Mouse (Mus musculus): Measurements from ENCODE around the gene Dus1l. TPM values are rescaled to one million over a fixed set of nuclear protein-coding genes. Genes with fewer than 3 reads are reported as not detected.

Dus1l gene
- total and polyA plus RNA-seq, 2 experiments from 2014 or later = 38.4 to 46.4 TPM

- Histone ChIP-seq H3K4me1 (ENCODE audit: insufficient read depth, low read length) (peaks cover 24% of the 10 kb centered on the region), H3K36me3 (ENCODE audit: insufficient read depth, low read length) (peaks cover 55% of the 10 kb centered on the region), H3K9me3 (ENCODE audit: low read length) (no peaks in the 10 kb centered on the region), H3K4me2 (ENCODE audit: low read depth, low read length, poor library complexity, severe bottlenecking) (peak overlapping the region; percentile 93), H3K4me3 (ENCODE audit: low read depth, low read length) (peak overlapping the region; percentile 93), H3K27me3 (ENCODE audit: insufficient read depth, low read length) (no peaks in the 10 kb centered on the region), H3K9ac (replicated peaks; ENCODE audit: low read length, poor library complexity, severe bottlenecking) (peak overlapping the region; percentile 95), H3K27ac (ENCODE audit: low read depth, low read length) (no peak overlapping the region)
- ATAC-seq (ENCODE audit: low FRiP score) (no peak), DNase-seq (ENCODE audit: low spot score) (no peak)
- 74% methylated on average over 14 of the region's 14 CpGs for WGBS
- TF ChIP-seq CTCF (IDR thresholded peaks at IDR 0.05) = no peak
Observed at GRCm38 (mm10) chr11:120821076-120821922, 25.1 kb upstream of the Dus1l start.

- Histone ChIP-seq H3K4me3 (ENCODE audit: low read depth, low read length) (no peak overlapping the region), H3K9ac (replicated peaks; ENCODE audit: low read length, poor library complexity, severe bottlenecking) (no peak overlapping the region), H3K4me2 (ENCODE audit: low read depth, low read length, poor library complexity, severe bottlenecking) (peak overlapping the region; percentile 93), H3K27ac (ENCODE audit: low read depth, low read length) (no peak overlapping the region), H3K4me1 (ENCODE audit: insufficient read depth, low read length) (peaks cover 23% of the 10 kb centered on the region), H3K27me3 (ENCODE audit: insufficient read depth, low read length) (no peaks in the 10 kb centered on the region), H3K9me3 (ENCODE audit: low read length) (no peaks in the 10 kb centered on the region), H3K36me3 (ENCODE audit: insufficient read depth, low read length) (peaks cover 60% of the 10 kb centered on the region)
- peak; percentile 25 for DNase-seq (ENCODE audit: low spot score)
- WGBS = 86% methylated on average over 14 of the region's 14 CpGs
- ATAC-seq (ENCODE audit: low FRiP score) = no peak
- TF ChIP-seq CTCF (IDR thresholded peaks at IDR 0.05) = no peak
Observed at GRCm38 (mm10) chr11:120820546-120820945, 24.3 kb upstream of the Dus1l start.

- H3K4me1 ChIP-seq (ENCODE audit: insufficient read depth, low read length) = peaks cover 17% of the 10 kb centered on the region
- H3K27ac ChIP-seq (ENCODE audit: low read depth, low read length) = no peak overlapping the region
- WGBS = 90% methylated on average over 6 of the region's 6 CpGs
- H3K27me3 ChIP-seq (ENCODE audit: insufficient read depth, low read length) = no peaks in the 10 kb centered on the region
- no peak overlapping the region for H3K9ac ChIP-seq (replicated peaks; ENCODE audit: low read length, poor library complexity, severe bottlenecking)
- peaks cover 70% of the 10 kb centered on the region for H3K36me3 ChIP-seq (ENCODE audit: insufficient read depth, low read length)
- H3K4me2 ChIP-seq (ENCODE audit: low read depth, low read length, poor library complexity, severe bottlenecking) = no peak overlapping the region
- ATAC-seq (ENCODE audit: low FRiP score) = no peak
- no peak overlapping the region for H3K4me3 ChIP-seq (ENCODE audit: low read depth, low read length)
- TF ChIP-seq CTCF (IDR thresholded peaks at IDR 0.05) = no peak
- DNase-seq (ENCODE audit: low spot score) = no peak
- H3K9me3 ChIP-seq (ENCODE audit: low read length) = no peaks in the 10 kb centered on the region
Observed at GRCm38 (mm10) chr11:120819556-120819955, 23.4 kb upstream of the Dus1l start.

- TF ChIP-seq CTCF (IDR thresholded peaks at IDR 0.05) = no peak
- no peak overlapping the region for H3K4me3 ChIP-seq (ENCODE audit: low read depth, low read length)
Observed at GRCm38 (mm10) chr11:120818251-120818650, 22.0 kb upstream of the Dus1l start.

GRCm38 (mm10) chr11:120817358-120817757 lies 21.2 kb upstream of the Dus1l start:
- H3K4me3 ChIP-seq (ENCODE audit: low read depth, low read length) = no peak overlapping the region
- no peak for TF ChIP-seq CTCF (IDR thresholded peaks at IDR 0.05)
- peaks cover 92% of the 10 kb centered on the region for H3K36me3 ChIP-seq (ENCODE audit: insufficient read depth, low read length)
- no peak overlapping the region for H3K27ac ChIP-seq (ENCODE audit: low read depth, low read length)
- ATAC-seq (ENCODE audit: low FRiP score) = no peak
- WGBS = 98% methylated on average over 6 of the region's 6 CpGs
- peaks cover 11% of the 10 kb centered on the region for H3K4me1 ChIP-seq (ENCODE audit: insufficient read depth, low read length)
- H3K4me2 ChIP-seq (ENCODE audit: low read depth, low read length, poor library complexity, severe bottlenecking) = no peak overlapping the region
- H3K9me3 ChIP-seq (ENCODE audit: low read length) = no peaks in the 10 kb centered on the region
- no peak overlapping the region for H3K9ac ChIP-seq (replicated peaks; ENCODE audit: low read length, poor library complexity, severe bottlenecking)
- DNase-seq (ENCODE audit: low spot score) = no peak
- H3K27me3 ChIP-seq (ENCODE audit: insufficient read depth, low read length) = no peaks in the 10 kb centered on the region

More at GRCm38 (mm10) chr11:120818251-120818650, 22.0 kb upstream of the Dus1l start:
- Histone ChIP-seq H3K9ac (replicated peaks; ENCODE audit: low read length, poor library complexity, severe bottlenecking) (no peak overlapping the region), H3K4me2 (ENCODE audit: low read depth, low read length, poor library complexity, severe bottlenecking) (no peak overlapping the region), H3K27ac (ENCODE audit: low read depth, low read length) (no peak overlapping the region), H3K27me3 (ENCODE audit: insufficient read depth, low read length) (no peaks in the 10 kb centered on the region), H3K9me3 (ENCODE audit: low read length) (no peaks in the 10 kb centered on the region), H3K4me1 (ENCODE audit: insufficient read depth, low read length) (peaks cover 17% of the 10 kb centered on the region), H3K36me3 (ENCODE audit: insufficient read depth, low read length) (peaks cover 83% of the 10 kb centered on the region)
- ATAC-seq (ENCODE audit: low FRiP score) = no peak
- 95% methylated on average over 13 of the region's 13 CpGs for WGBS
- no peak for DNase-seq (ENCODE audit: low spot score)

GRCm38 (mm10) chr11:120812068-120812467 lies 15.9 kb upstream of the Dus1l start:
- H3K36me3 ChIP-seq (ENCODE audit: insufficient read depth, low read length) = peaks cover 100% of the 10 kb centered on the region
- no peak overlapping the region for H3K9ac ChIP-seq (replicated peaks; ENCODE audit: low read length, poor library complexity, severe bottlenecking)
- ATAC-seq (ENCODE audit: low FRiP score) = no peak
- no peak for TF ChIP-seq CTCF (IDR thresholded peaks at IDR 0.05)
- no peak for DNase-seq (ENCODE audit: low spot score)
- no peaks in the 10 kb centered on the region for H3K9me3 ChIP-seq (ENCODE audit: low read length)
- H3K4me3 ChIP-seq (ENCODE audit: low read depth, low read length) = no peak overlapping the region
- H3K4me2 ChIP-seq (ENCODE audit: low read depth, low read length, poor library complexity, severe bottlenecking) = no peak overlapping the region
- H3K4me1 ChIP-seq (ENCODE audit: insufficient read depth, low read length) = no peaks in the 10 kb centered on the region
- no peaks in the 10 kb centered on the region for H3K27me3 ChIP-seq (ENCODE audit: insufficient read depth, low read length)
- H3K27ac ChIP-seq (ENCODE audit: low read depth, low read length) = no peak overlapping the region
- 94% methylated on average over 16 of the region's 16 CpGs for WGBS
